Mouse (Mus musculus) subcutaneous adipose tissue, adult 2 months (tissue): ENCODE measurements around the gene Srrm4. TPM values are rescaled to one million over a fixed set of nuclear protein-coding genes. Genes with fewer than 3 reads are reported as not detected.

Source experiments
- polyA plus RNA-seq: library from polyadenylated mRNA; depleted of rRNA; stranded (reverse); fragments of >200 nt; gene quantifications from 2 replicates; pipeline ENCODE4 v1.2.3, GENCODE M21; 2012; ENCODE audit warnings: low replicate concordance; rRNA removed

The Srrm4 gene
- 0.52 and 1.8 TPM in 2 replicates for polyA plus RNA-seq

DNA sequence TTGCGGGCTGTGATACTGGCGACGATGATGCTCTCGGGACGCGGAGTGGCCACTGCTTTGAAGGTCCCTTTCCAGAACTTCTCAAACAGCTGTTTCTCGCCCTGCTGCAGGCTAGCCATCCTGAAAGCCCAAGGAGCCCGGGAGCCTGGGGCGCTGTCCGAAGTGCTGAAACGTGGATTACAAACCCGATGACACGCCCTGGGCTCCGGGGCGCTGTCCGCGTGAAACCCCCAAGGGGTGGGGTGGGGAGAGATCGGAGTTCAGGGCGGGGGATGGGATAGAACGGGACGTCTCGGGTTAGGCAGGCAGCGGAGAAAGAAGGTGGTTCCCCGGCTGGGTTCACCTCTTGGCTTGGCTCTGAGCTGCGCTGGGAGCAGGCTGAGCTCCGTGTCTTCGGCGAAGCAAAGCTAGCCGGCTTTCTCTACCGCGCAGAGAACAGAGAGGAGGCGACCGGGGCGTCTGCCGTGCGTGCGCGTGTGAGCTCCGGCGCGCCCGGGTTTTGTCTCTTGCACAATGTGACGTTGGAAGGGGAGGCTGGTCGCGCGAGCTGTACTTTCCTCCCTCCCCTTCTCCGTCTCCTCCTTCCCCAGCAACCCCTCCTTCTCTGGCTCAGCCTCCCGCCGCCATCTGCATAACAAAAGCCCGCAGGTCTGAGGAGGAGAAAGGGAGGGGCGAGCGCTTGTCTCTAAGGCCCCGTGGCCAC is at the start of gene Srrm4:
Gene Srrm4, minus strand, starts transcription at position 472 of the 703 bp plus-strand sequence.

DNA sequence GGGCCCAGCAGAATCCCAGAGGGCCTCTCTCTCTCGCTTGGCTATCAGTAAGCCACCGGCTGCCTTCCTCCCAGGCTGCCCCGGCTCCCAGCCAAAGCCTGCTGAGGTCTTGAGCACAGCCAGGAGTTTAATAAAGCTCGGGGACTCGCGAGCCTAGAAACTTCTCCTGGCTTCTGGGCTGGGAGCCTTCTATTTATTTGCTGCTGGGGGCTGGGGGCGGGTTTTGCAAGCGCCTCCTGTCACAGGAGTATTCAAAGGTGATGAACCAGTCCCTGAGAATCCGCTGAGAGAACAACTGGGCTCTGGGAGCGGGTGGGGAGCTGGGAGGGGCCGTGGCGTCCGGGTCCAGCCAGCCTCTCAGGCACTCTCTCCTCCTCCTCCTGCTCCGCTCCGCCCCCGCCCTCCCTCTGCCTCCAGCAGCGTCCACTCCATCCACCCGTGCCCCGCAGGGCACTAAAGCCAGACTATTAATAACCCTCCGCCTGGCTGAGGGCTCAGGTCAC is 168.9 kb downstream of the Srrm4 start, which contains the start of gene Hspb8:
Gene Hspb8, minus strand, starts transcription at position 166 of the 503 bp plus-strand sequence.

Other genes starting within 250 kb of the Srrm4 start
- 148 and 168 TPM in 2 replicates for gene Hspb8, start 169.0 kb downstream of the Srrm4 start, polyA plus RNA-seq